Mouse (Mus musculus): Measurements from ENCODE around the gene 2410004B18Rik.
A peak's percentile ranks its signal among the peaks of the same experiment; 100 is the strongest.
"Not testable (repeated sequence)": the region's sequence is repeated elsewhere in the genome, so short reads cannot be mapped to it uniquely, and the experiment has no call there.

The 2410004B18Rik gene

GRCm38 (mm10) chr3:145937505-145938404 lies at the start of gene 2410004B18Rik:
2410004B18Rik (plus strand) TSS chr3:145938014.
- DNase-seq, result peak; percentile 79 to 90

GRCm38 (mm10) chr3:145890346-145891132 lies 47.3 kb upstream of the 2410004B18Rik start:
- DNase-seq, result no peak

- no peak for DNase-seq
These were observed 45.4 kb upstream of the 2410004B18Rik start for GRCm38 (mm10) chr3:145892451-145892850.

GRCm38 (mm10) chr3:145894131-145894530 lies 43.7 kb upstream of the 2410004B18Rik start:
- no peak for DNase-seq

GRCm38 (mm10) chr3:145897749-145898148 lies 40.1 kb upstream of the 2410004B18Rik start:
- no peak for DNase-seq

- DNase-seq, result no peak
These were observed 38.0 kb upstream of the 2410004B18Rik start for GRCm38 (mm10) chr3:145899832-145900231.

GRCm38 (mm10) chr3:145903530-145903929 lies 34.3 kb upstream of the 2410004B18Rik start:
- no peak for DNase-seq

- peak; percentile 10 to 62 for DNase-seq
These were observed 32.7 kb upstream of the 2410004B18Rik start for GRCm38 (mm10) chr3:145904850-145905776.

- no peak for DNase-seq
These were observed 31.2 kb upstream of the 2410004B18Rik start for GRCm38 (mm10) chr3:145906582-145906981.

- no peak for DNase-seq
These were observed 25.3 kb upstream of the 2410004B18Rik start for GRCm38 (mm10) chr3:145912512-145912911.

- no peak for DNase-seq
These were observed 24.6 kb upstream of the 2410004B18Rik start for GRCm38 (mm10) chr3:145913263-145913662.

GRCm38 (mm10) chr3:145913942-145914341 lies 23.9 kb upstream of the 2410004B18Rik start:
- not testable (repeated sequence) for DNase-seq

- DNase-seq, result no peak
These were observed 21.4 kb upstream of the 2410004B18Rik start for GRCm38 (mm10) chr3:145916374-145916773.

- no peak for DNase-seq
These were observed 21.0 kb upstream of the 2410004B18Rik start for GRCm38 (mm10) chr3:145916826-145917225.

GRCm38 (mm10) chr3:145922019-145922854 lies 15.6 kb upstream of the 2410004B18Rik start, which contains the start of gene Bcl10:
Bcl10 (plus strand) TSS chr3:145922804.
- DNase-seq, result no peak

GRCm38 (mm10) chr3:145922971-145923370 lies 14.8 kb upstream of the 2410004B18Rik start:
- no peak for DNase-seq

- DNase-seq, result peak; percentile 98 to 99
These were observed 13.8 kb upstream of the 2410004B18Rik start for GRCm38 (mm10) chr3:145923874-145924577.

- DNase-seq, result peak; percentile 63 to 66
These were observed 13.0 kb upstream of the 2410004B18Rik start for GRCm38 (mm10) chr3:145924649-145925337.

GRCm38 (mm10) chr3:145925506-145925905 lies 12.3 kb upstream of the 2410004B18Rik start:
- no peak for DNase-seq
